Mouse (Mus musculus) gastrocnemius, postnatal 36 days (tissue): Measurements from ENCODE around the gene Fam126a. TPM values are rescaled to one million over a fixed set of nuclear protein-coding genes. Genes with fewer than 3 reads are reported as not detected.
A peak's percentile ranks its signal among the peaks of the same experiment; 100 is the strongest.

Experiments
- DNase-seq, 2 experiments: peaks; one replicate each; pipeline ENCODE4 v3.0.0; 2022
- intact Hi-C: fragments of 180-260 bp; cut with DNase I; formaldehyde crosslinking; loops from one replicate; pipeline ENCODE4 v1.15.1; 2025
- total RNA-seq, 2 experiments: library from RNA; stranded (reverse); gene quantifications; 2 replicates each; pipeline ENCODE4 v1.2.3; 2021

The Fam126a gene
- total RNA-seq, 2 experiments from 2014 or later, result 5.2 to 7.2 TPM

- DNase-seq, result no peak
- intact Hi-C loops, result no loop called here
Observed at GRCm38 (mm10) chr5:24043367-24043766, 12.9 kb upstream of the Fam126a start.

- intact Hi-C loops, result no loop called here
- no peak for DNase-seq
Observed at GRCm38 (mm10) chr5:24041341-24041852, 10.9 kb upstream of the Fam126a start.

- no peak for DNase-seq
- intact Hi-C loops, result no loop called here
Observed at GRCm38 (mm10) chr5:24040601-24041000, 10.1 kb upstream of the Fam126a start.

- peak in 1 of 2 experiments; percentile 7 for DNase-seq
- intact Hi-C loops, result no loop called here
Observed at GRCm38 (mm10) chr5:24039423-24039822, 8.9 kb upstream of the Fam126a start.

- intact Hi-C loops, result no loop called here
- DNase-seq, result no peak
Observed at GRCm38 (mm10) chr5:24038819-24039218, 8.3 kb upstream of the Fam126a start.

- no peak for DNase-seq
- intact Hi-C loops, result no loop called here
Observed at GRCm38 (mm10) chr5:24038190-24038589, 7.7 kb upstream of the Fam126a start.

- intact Hi-C loops, result no loop called here
- DNase-seq, result no peak
Observed at GRCm38 (mm10) chr5:24036731-24037130, 6.2 kb upstream of the Fam126a start.

GRCm38 (mm10) chr5:24034970-24035369 is 4.5 kb upstream of the Fam126a start:
- DNase-seq, result no peak
- intact Hi-C loops, result no loop called here

GRCm38 (mm10) chr5:24034091-24034490 is 3.6 kb upstream of the Fam126a start:
- intact Hi-C loops, result no loop called here

GRCm38 (mm10) chr5:24029946-24030578 is 428 bp downstream of the Fam126a start:
- peak in 1 of 2 experiments; percentile 12 for DNase-seq
- intact Hi-C loops, result no loop called here

More at GRCm38 (mm10) chr5:24034091-24034490, 3.6 kb upstream of the Fam126a start:
- DNase-seq, result no peak

- intact Hi-C loops, result no loop called here
- DNase-seq, result peak; percentile 15 to 21
Observed at GRCm38 (mm10) chr5:24029331-24029771, 1.1 kb downstream of the Fam126a start.

- no peak for DNase-seq
- intact Hi-C loops, result no loop called here
Observed at GRCm38 (mm10) chr5:24024957-24025356, 5.5 kb downstream of the Fam126a start.

- no peak for DNase-seq
- intact Hi-C loops, result no loop called here
Observed at GRCm38 (mm10) chr5:24023226-24023625, 7.3 kb downstream of the Fam126a start.

GRCm38 (mm10) chr5:24021683-24022082 is 8.8 kb downstream of the Fam126a start:
- intact Hi-C loops, result no loop called here

GRCm38 (mm10) chr5:24020380-24020779 is 10.1 kb downstream of the Fam126a start:
- intact Hi-C loops, result no loop called here
- no peak for DNase-seq

More at GRCm38 (mm10) chr5:24021683-24022082, 8.8 kb downstream of the Fam126a start:
- DNase-seq, result no peak

- no peak for DNase-seq
- intact Hi-C loops, result no loop called here
Observed at GRCm38 (mm10) chr5:24019341-24020185, 10.9 kb downstream of the Fam126a start.

GRCm38 (mm10) chr5:24018621-24019261 is 11.7 kb downstream of the Fam126a start:
- intact Hi-C loops, result no loop called here
- no peak for DNase-seq

- intact Hi-C loops, result no loop called here
- DNase-seq, result no peak
Observed at GRCm38 (mm10) chr5:24016912-24017311, 13.6 kb downstream of the Fam126a start.

GRCm38 (mm10) chr5:24013338-24014003 is 17.0 kb downstream of the Fam126a start:
- intact Hi-C loops, result no loop called here
- DNase-seq, result no peak

- intact Hi-C loops, result loop anchor here (2.0 kb wide), 1 partner anchor 20 kb away; no protein-coding TSS in a partner anchor
Observed at GRCm38 (mm10) chr5:23999083-23999671, 31.3 kb downstream of the Fam126a start.

More at GRCm38 (mm10) chr5:23999083-23999671, 31.3 kb downstream of the Fam126a start:
- DNase-seq, result no peak
